Mouse (Mus musculus) stomach, embryonic 16.5 days (tissue): ENCODE data around the gene Slit3. TPM values are rescaled to one million over a fixed set of nuclear protein-coding genes. Genes with fewer than 3 reads are reported as not detected.

ENCODE experiments used
- ATAC-seq: fragments of 200-750 bp; cut with Nextera tagmentation; 2 replicates; pipeline ENCODE4 v1.8.0; 2017; ENCODE audit warnings: moderate number of reproducible peaks, moderate TSS enrichment; ENCODE audit not compliant: insufficient read depth, low FRiP score
- H3K27ac ChIP-seq: fragments of 300-500 bp; sonication (generic); 2 replicates; pipeline ENCODE4 v1.5.1; 2014; ENCODE audit warnings: low read length
- H3K27me3 ChIP-seq: fragments of 300-500 bp; sonication (generic); 2 replicates; pipeline ENCODE4 v1.6.1; 2014; ENCODE audit warnings: low read length, control low read depth, mixed read lengths; ENCODE audit not compliant: control insufficient read depth, insufficient read depth
- H3K36me3 ChIP-seq: fragments of 300-500 bp; sonication (generic); 2 replicates; pipeline ENCODE4 v1.6.1; 2014; ENCODE audit warnings: low read length; ENCODE audit not compliant: control insufficient read depth, insufficient read depth
- H3K4me1 ChIP-seq: fragments of 300-500 bp; sonication (generic); 2 replicates; pipeline ENCODE4 v1.6.1; 2014; ENCODE audit warnings: low read length, control low read depth, mixed read lengths; ENCODE audit not compliant: control insufficient read depth, insufficient read depth
- H3K4me2 ChIP-seq: fragments of 300-500 bp; sonication (generic); 2 replicates; pipeline ENCODE4 v1.6.1; 2014; ENCODE audit warnings: low read depth, low read length, mixed read lengths
- H3K4me3 ChIP-seq: fragments of 300-500 bp; sonication (generic); replicated peaks from 2 replicates; pipeline ENCODE4 v1.5.1; 2014; ENCODE audit warnings: mild to moderate bottlenecking, low read length
- H3K9ac ChIP-seq: fragments of 300-500 bp; sonication (generic); 2 replicates; pipeline ENCODE4 v1.6.1; 2014; ENCODE audit warnings: low read length
- H3K9me3 ChIP-seq: fragments of 300-500 bp; sonication (generic); replicated peaks from 2 replicates; pipeline ENCODE4 v1.6.1; 2016; ENCODE audit warnings: low read length, control low read depth; ENCODE audit not compliant: control insufficient read depth
- WGBS: fragments of 180-500 bp; shearing (Covaris S2); extraction: QIAGEN DNeasy Blood & Tissue Kit; methylation state at CpG from one replicate; pipeline ENCODE4 v1.1.7; 2014; 5-methylcytosine and 5-hydroxymethylcytosine counted together
- polyA plus RNA-seq: library from polyadenylated mRNA; unstranded; fragments of >200 nt; fragmentation: Nextera tagmentation; extraction: Ambion mirVana; gene quantifications from 2 replicates; pipeline ENCODE4 v1.2.1, GENCODE M21; 2015

Slit3 gene
- polyA plus RNA-seq, 1 experiment from 2014 or later: 9.4 TPM

DNA sequence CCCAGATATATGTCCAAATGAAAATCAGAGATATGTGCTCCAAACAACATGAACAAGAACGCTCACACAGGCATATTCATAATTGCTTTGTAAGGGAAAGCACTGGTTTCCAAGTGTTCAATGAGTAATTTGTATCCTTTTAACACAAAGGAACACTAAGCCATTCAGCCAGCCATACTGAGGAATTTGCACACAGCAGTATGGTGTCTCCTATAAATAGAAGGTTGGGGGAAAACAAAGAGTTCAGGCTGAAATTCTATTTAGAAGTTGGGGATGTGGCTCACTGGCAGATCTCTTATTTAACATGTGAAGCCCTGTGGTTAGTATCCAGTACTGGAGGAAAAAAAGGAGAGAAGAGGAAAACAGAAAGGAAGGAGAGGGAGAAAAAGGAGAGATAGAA lies 32.9 kb upstream of the Slit3 start:
- no peaks in the 10 kb centered on the region for H3K36me3 ChIP-seq
- no peak overlapping the region for H3K4me2 ChIP-seq
- no peaks in the 10 kb centered on the region for H3K27me3 ChIP-seq
- H3K4me3 ChIP-seq: no peak overlapping the region
- H3K9me3 ChIP-seq: no peaks in the 10 kb centered on the region
- H3K9ac ChIP-seq: no peak overlapping the region
- WGBS: 74% methylated on average over 1 of the region's 1 CpGs
- no peak overlapping the region for H3K27ac ChIP-seq
- no peak for ATAC-seq
- H3K4me1 ChIP-seq: no peaks in the 10 kb centered on the region

DNA sequence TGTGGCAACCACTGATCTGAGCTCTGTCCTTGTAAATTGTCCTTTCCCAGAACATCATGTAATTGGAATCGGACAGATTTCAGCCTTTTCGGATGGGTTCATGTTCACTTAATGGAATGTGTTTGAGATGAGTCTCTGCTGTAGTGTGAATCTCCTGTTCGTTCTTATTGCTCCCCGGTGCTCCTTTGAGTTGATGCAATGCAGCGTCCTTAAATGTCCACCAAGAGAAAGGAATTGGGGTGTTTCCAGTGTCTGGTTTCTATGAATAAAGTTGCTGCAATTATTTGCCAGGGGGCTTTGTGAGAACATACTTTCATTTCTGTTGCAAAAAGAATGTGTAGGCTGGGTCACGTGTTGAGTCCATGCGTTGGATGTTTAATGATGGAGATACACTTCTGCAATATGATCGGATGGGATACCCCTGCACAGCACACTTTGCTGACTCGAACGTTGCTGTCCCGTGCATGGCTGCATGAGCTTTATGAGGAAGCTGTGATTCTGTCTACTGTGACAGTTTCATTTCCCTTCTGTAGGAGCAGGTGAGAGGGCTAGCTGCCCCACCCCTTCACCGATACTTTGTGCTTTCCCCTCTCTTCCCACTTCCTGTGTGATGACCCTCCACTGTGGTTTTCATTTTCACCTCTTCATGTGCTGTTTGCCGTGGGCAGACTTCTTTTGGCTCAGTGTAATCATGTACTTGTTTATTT lies 30.2 kb upstream of the Slit3 start:
- no peaks in the 10 kb centered on the region for H3K36me3 ChIP-seq
- no peak overlapping the region for H3K4me3 ChIP-seq
- no peak overlapping the region for H3K9ac ChIP-seq
- H3K4me2 ChIP-seq: no peak overlapping the region
- H3K27me3 ChIP-seq: no peaks in the 10 kb centered on the region
- H3K4me1 ChIP-seq: no peaks in the 10 kb centered on the region
- 81% methylated on average over 13 of the region's 13 CpGs for WGBS
- no peak overlapping the region for H3K27ac ChIP-seq
- no peak for ATAC-seq
- H3K9me3 ChIP-seq: no peaks in the 10 kb centered on the region

DNA sequence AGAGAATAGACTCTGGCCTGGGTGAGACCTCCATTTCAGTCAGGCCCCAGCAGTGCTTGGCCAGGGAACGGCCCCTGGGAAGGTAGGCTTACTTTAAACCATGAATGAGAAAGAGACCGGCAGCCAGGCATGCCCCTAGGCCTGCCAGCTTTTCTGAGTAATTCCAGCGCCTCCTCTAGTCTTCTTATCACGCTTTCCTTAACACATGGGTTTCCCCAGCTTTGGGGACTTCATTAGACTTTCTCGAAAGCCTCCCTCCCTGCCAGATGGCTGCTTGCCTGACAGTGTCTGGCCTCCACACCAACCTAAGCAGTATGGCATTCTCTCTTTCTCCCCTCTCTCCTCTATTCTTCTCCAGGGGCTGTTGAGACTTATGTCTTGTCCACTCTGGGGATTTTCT lies 24.5 kb upstream of the Slit3 start:
- H3K4me2 ChIP-seq: no peak overlapping the region
- H3K27ac ChIP-seq: no peak overlapping the region
- H3K9ac ChIP-seq: no peak overlapping the region
- H3K36me3 ChIP-seq: no peaks in the 10 kb centered on the region
- no peaks in the 10 kb centered on the region for H3K9me3 ChIP-seq
- ATAC-seq: no peak
- H3K4me3 ChIP-seq: no peak overlapping the region
- 61% methylated on average over 5 of the region's 5 CpGs for WGBS
- H3K4me1 ChIP-seq: no peaks in the 10 kb centered on the region
- H3K27me3 ChIP-seq: no peaks in the 10 kb centered on the region

DNA sequence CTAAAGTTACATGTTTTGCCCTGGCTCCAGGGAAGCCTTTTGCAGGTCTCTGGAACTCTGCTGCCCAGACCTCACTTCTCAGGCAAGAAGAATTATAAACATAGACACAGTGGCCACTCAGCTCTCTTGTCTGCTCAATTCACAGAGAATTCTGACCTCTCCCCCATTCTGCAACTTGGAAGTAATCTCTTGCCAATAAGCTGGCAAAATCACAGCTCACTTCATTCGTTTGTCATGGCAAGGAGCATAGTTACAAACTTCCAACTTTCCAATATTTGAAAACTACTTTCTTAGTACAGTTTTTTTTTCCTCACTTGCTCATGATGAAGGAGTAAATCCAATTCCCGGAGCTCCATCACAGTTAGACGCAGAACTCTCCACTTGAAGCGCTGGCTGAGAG lies 11.2 kb upstream of the Slit3 start:
- H3K9ac ChIP-seq: no peak overlapping the region
- no peaks in the 10 kb centered on the region for H3K36me3 ChIP-seq
- WGBS: 37% methylated on average over 4 of the region's 4 CpGs
- H3K27me3 ChIP-seq: no peaks in the 10 kb centered on the region
- H3K9me3 ChIP-seq: no peaks in the 10 kb centered on the region
- no peak overlapping the region for H3K4me3 ChIP-seq
- H3K4me2 ChIP-seq: no peak overlapping the region
- no peak overlapping the region for H3K27ac ChIP-seq
- no peak for ATAC-seq
- H3K4me1 ChIP-seq: no peaks in the 10 kb centered on the region

DNA sequence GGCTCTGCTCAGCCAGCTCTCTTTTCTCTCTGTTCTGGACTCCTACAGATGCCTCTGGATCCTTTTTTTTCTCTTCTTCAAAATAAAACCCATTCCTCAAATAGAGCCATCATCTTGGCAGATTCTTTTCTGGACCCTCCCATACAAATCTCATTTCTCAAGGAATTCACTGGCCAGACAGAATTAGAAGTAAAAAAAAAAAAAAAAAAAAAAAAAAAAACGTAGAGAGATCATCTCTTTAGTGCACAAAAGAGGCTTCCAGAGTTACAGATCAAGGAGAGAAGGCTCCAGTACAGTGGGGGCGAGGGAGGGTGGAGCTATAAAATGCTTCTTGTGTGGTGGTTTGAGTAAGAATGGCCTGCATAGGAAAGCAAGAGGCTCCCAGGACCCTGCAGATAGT lies 10.2 kb upstream of the Slit3 start:
- Histone ChIP-seq H3K4me3 (no peak overlapping the region), H3K9me3 (no peaks in the 10 kb centered on the region), H3K4me1 (no peaks in the 10 kb centered on the region), H3K27me3 (no peaks in the 10 kb centered on the region), H3K4me2 (no peak overlapping the region), H3K27ac (no peak overlapping the region), H3K9ac (no peak overlapping the region), H3K36me3 (no peaks in the 10 kb centered on the region)
- ATAC-seq: no peak
- 57% methylated on average over 2 of the region's 2 CpGs for WGBS

DNA sequence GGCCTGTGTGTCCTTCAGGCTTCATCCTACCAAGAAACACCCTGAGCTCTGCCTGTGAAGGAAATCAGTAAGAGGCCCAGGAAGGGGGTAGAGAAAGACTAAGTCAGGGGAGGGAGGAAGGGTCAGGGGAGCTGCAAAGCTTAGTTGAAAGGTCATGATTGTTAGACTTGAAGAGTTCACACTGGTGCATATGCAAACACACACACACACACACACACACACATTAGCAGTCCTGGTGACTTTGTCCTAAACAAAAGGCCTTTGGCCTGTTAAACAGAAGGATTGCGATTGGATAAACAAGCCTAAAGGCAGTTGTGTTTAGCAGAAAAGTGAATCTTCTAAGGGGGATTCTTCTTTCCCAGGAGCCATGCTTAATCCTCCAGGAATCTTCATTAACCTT lies 7.7 kb upstream of the Slit3 start:
- Histone ChIP-seq H3K9me3 (no peaks in the 10 kb centered on the region), H3K4me3 (no peak overlapping the region), H3K4me2 (no peak overlapping the region), H3K9ac (no peak overlapping the region), H3K27ac (no peak overlapping the region), H3K4me1 (no peaks in the 10 kb centered on the region), H3K36me3 (no peaks in the 10 kb centered on the region), H3K27me3 (no peaks in the 10 kb centered on the region)
- WGBS: 46% methylated on average over 1 of the region's 1 CpGs
- no peak for ATAC-seq

DNA sequence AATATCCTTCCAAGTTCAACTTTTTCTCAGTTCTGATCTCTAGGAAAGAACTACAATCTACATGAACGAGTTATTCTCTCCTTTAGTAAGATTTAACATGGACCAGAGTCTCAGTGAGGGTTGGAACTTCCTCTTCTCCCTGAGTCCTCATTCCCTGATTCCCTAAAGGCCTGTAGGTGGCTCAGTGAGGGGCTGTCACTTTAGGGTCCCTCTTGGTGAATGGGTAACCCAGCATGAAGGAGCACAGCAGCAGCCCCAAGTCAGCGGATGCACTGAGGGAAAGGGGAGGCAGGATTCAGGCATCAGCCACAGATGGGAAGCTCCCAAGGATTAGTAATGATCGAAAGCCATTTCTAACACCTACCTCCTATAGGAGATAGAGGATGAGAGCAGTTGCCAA lies 4.6 kb upstream of the Slit3 start:
- H3K4me3 ChIP-seq: no peak overlapping the region
- H3K27me3 ChIP-seq: peaks cover 12% of the 10 kb centered on the region
- no peak overlapping the region for H3K9ac ChIP-seq
- no peaks in the 10 kb centered on the region for H3K36me3 ChIP-seq
- peaks cover 5% of the 10 kb centered on the region; the same call in 1 of the 2 replicates for H3K4me1 ChIP-seq
- H3K9me3 ChIP-seq: no peaks in the 10 kb centered on the region
- WGBS: 76% methylated on average over 3 of the region's 3 CpGs
- no peak for ATAC-seq
- no peak overlapping the region for H3K4me2 ChIP-seq
- H3K27ac ChIP-seq: no peak overlapping the region

DNA sequence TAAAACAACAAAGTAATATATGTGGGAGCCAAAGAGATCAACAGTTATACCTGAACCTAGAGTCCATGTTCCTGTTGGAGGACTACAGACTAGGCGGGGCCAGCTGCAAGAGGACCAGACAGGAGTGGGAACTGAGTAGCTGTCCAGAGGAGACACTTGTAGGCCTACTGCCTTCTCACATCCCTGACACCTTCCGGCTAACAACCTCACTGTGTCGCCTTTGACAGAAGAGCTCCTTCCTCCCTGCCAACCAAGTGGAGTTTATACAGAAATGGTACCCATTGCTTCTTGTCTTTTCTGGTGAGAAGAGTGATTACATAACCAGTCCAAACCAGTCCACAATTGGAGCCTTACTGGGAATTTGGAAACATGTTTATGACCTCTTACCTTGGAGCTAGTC lies 3.2 kb upstream of the Slit3 start:
- no peak overlapping the region for H3K4me2 ChIP-seq
- H3K9me3 ChIP-seq: no peaks in the 10 kb centered on the region
- no peak overlapping the region for H3K27ac ChIP-seq
- 90% methylated on average over 3 of the region's 3 CpGs for WGBS
- peaks cover 11% of the 10 kb centered on the region; the same call in 1 of the 2 replicates for H3K4me1 ChIP-seq
- H3K27me3 ChIP-seq: peaks cover 16% of the 10 kb centered on the region
- ATAC-seq: no peak
- H3K36me3 ChIP-seq: no peaks in the 10 kb centered on the region
- H3K9ac ChIP-seq: no peak overlapping the region
- H3K4me3 ChIP-seq: no peak overlapping the region

DNA sequence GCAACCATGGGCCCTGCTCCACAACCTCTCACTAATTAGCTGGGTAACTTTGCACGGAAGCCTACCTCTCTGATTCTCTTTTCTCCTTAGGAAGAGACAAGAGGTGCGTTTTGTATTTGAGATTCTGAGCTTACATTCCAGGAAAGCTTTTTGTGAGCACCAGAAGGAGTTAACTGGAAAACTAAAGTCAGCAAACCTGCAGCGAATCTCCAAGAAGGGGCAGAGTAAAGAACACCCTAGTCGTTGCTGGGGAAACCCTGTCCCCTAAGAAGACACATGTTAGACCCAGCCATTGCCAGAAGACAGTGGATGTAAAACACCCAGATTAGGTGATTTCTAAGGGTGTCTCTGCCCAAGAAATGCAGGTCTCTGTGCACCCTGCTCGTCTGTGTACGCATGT lies 2.3 kb upstream of the Slit3 start:
- Histone ChIP-seq H3K4me2 (no peak overlapping the region), H3K9ac (no peak overlapping the region), H3K4me1 (peaks cover 13% of the 10 kb centered on the region), H3K9me3 (no peaks in the 10 kb centered on the region), H3K27me3 (peaks cover 20% of the 10 kb centered on the region), H3K36me3 (no peaks in the 10 kb centered on the region), H3K4me3 (no peak overlapping the region), H3K27ac (no peak overlapping the region)
- WGBS: 68% methylated on average over 6 of the region's 6 CpGs
- ATAC-seq: no peak
